Mouse (Mus musculus): Measurements from ENCODE around the gene Ubash3b. TPM values are rescaled to one million over a fixed set of nuclear protein-coding genes. Genes with fewer than 3 reads are reported as not detected.

The Ubash3b gene
- total and polyA plus RNA-seq, 2 experiments from 2014 or later = 23.8 to 25.4 TPM

GRCm38 (mm10) chr9:41166886-41167285, 5.4 kb upstream of the Ubash3b start:
- H3K4me2 ChIP-seq (ENCODE audit: low read depth) = no peak overlapping the region
- no peaks in the 10 kb centered on the region for H3K27me3 ChIP-seq (ENCODE audit: insufficient read depth, low read length)
- no peaks in the 10 kb centered on the region for H3K36me3 ChIP-seq (ENCODE audit: insufficient read depth)
- no peak overlapping the region for H3K9ac ChIP-seq
- no peaks in the 10 kb centered on the region for H3K9me3 ChIP-seq (ENCODE audit: low read length)
- H3K4me3 ChIP-seq (ENCODE audit: low read depth, low read length) = no peak overlapping the region
- DNase-seq (no peak), ATAC-seq (no peak)
- TF ChIP-seq CTCF (IDR thresholded peaks at IDR 0.05; ENCODE audit: low read depth) = no peak
- no peaks in the 10 kb centered on the region for H3K4me1 ChIP-seq (ENCODE audit: insufficient read depth)
- H3K27ac ChIP-seq (ENCODE audit: low read depth, low read length) = no peak overlapping the region
- WGBS = 56% methylated on average over 10 of the region's 10 CpGs

GRCm38 (mm10) chr9:41162363-41162762, 866 bp upstream of the Ubash3b start:
- DNase-seq = no peak
- Histone ChIP-seq H3K9ac (no peak overlapping the region), H3K36me3 (ENCODE audit: insufficient read depth) (no peaks in the 10 kb centered on the region), H3K27ac (ENCODE audit: low read depth, low read length) (no peak overlapping the region), H3K4me1 (ENCODE audit: insufficient read depth) (no peaks in the 10 kb centered on the region), H3K9me3 (ENCODE audit: low read length) (no peaks in the 10 kb centered on the region), H3K4me2 (ENCODE audit: low read depth) (no peak overlapping the region), H3K27me3 (ENCODE audit: insufficient read depth, low read length) (no peaks in the 10 kb centered on the region), H3K4me3 (ENCODE audit: low read depth, low read length) (no peak overlapping the region)
- no peak for ATAC-seq
- WGBS = 88% methylated on average over 4 of the region's 4 CpGs
- no peak for TF ChIP-seq CTCF (IDR thresholded peaks at IDR 0.05; ENCODE audit: low read depth)

GRCm38 (mm10) chr9:41160536-41161176, 841 bp downstream of the Ubash3b start:
- Histone ChIP-seq H3K4me3 (ENCODE audit: low read depth, low read length) (no peak overlapping the region), H3K4me2 (ENCODE audit: low read depth) (no peak overlapping the region), H3K4me1 (ENCODE audit: insufficient read depth) (peaks cover 8% of the 10 kb centered on the region; the same call in 1 of the 2 replicates), H3K9me3 (ENCODE audit: low read length) (no peaks in the 10 kb centered on the region), H3K36me3 (ENCODE audit: insufficient read depth) (no peaks in the 10 kb centered on the region), H3K9ac (no peak overlapping the region), H3K27ac (ENCODE audit: low read depth, low read length) (no peak overlapping the region), H3K27me3 (ENCODE audit: insufficient read depth, low read length) (no peaks in the 10 kb centered on the region; the same call in 1 of the 2 replicates)
- ATAC-seq (no peak), DNase-seq (no peak)
- WGBS = 11% methylated on average over 7 of the region's 7 CpGs
- no peak for TF ChIP-seq CTCF (IDR thresholded peaks at IDR 0.05; ENCODE audit: low read depth)

- Histone ChIP-seq H3K27ac (ENCODE audit: low read depth, low read length) (no peak overlapping the region), H3K36me3 (ENCODE audit: insufficient read depth) (no peaks in the 10 kb centered on the region), H3K9me3 (ENCODE audit: low read length) (no peaks in the 10 kb centered on the region), H3K4me3 (ENCODE audit: low read depth, low read length) (no peak overlapping the region), H3K27me3 (ENCODE audit: insufficient read depth, low read length) (no peaks in the 10 kb centered on the region; the same call in 1 of the 2 replicates), H3K4me2 (ENCODE audit: low read depth) (no peak overlapping the region), H3K4me1 (ENCODE audit: insufficient read depth) (peaks cover 10% of the 10 kb centered on the region; the same call in 1 of the 2 replicates), H3K9ac (no peak overlapping the region)
- WGBS = 72% methylated on average over 2 of the region's 2 CpGs
- no peak for TF ChIP-seq CTCF (IDR thresholded peaks at IDR 0.05; ENCODE audit: low read depth)
- DNase-seq (no peak), ATAC-seq (no peak)
These were observed 2.3 kb downstream of the Ubash3b start for GRCm38 (mm10) chr9:41159223-41159622.

- Histone ChIP-seq H3K4me1 (ENCODE audit: insufficient read depth) (peaks cover 10% of the 10 kb centered on the region; the same call in 1 of the 2 replicates), H3K27me3 (ENCODE audit: insufficient read depth, low read length) (no peaks in the 10 kb centered on the region; the same call in 1 of the 2 replicates), H3K36me3 (ENCODE audit: insufficient read depth) (no peaks in the 10 kb centered on the region), H3K27ac (ENCODE audit: low read depth, low read length) (no peak overlapping the region), H3K4me2 (ENCODE audit: low read depth) (peak overlapping the region; percentile 68), H3K9me3 (ENCODE audit: low read length) (no peaks in the 10 kb centered on the region), H3K9ac (no peak overlapping the region), H3K4me3 (ENCODE audit: low read depth, low read length) (peak overlapping the region; percentile 74)
- DNase-seq = no peak
- ATAC-seq = no peak
- TF ChIP-seq CTCF (IDR thresholded peaks at IDR 0.05; ENCODE audit: low read depth) = no peak
- 24% methylated on average over 15 of the region's 15 CpGs for WGBS
These were observed 3.5 kb downstream of the Ubash3b start for GRCm38 (mm10) chr9:41157872-41158567.

GRCm38 (mm10) chr9:41157020-41157871, 4.3 kb downstream of the Ubash3b start:
- Histone ChIP-seq H3K36me3 (ENCODE audit: insufficient read depth) (no peaks in the 10 kb centered on the region), H3K4me3 (ENCODE audit: low read depth, low read length) (peak overlapping the region; percentile 74), H3K4me1 (ENCODE audit: insufficient read depth) (peaks cover 10% of the 10 kb centered on the region; the same call in 1 of the 2 replicates), H3K27me3 (ENCODE audit: insufficient read depth, low read length) (no peaks in the 10 kb centered on the region; the same call in 1 of the 2 replicates), H3K9me3 (ENCODE audit: low read length) (no peaks in the 10 kb centered on the region), H3K4me2 (ENCODE audit: low read depth) (peak overlapping the region; percentile 68), H3K27ac (ENCODE audit: low read depth, low read length) (peak overlapping the region; percentile 86), H3K9ac (peak overlapping the region; percentile 88)
- ATAC-seq (peak; percentile 88), DNase-seq (peak; percentile 90)
- TF ChIP-seq CTCF (IDR thresholded peaks at IDR 0.05; ENCODE audit: low read depth) = no peak
- under 1% methylated on average over 68 of the region's 82 CpGs for WGBS
